Mouse (Mus musculus) lung, postnatal 25 days (tissue): Measurements from ENCODE around the gene Igdcc4.
A peak's percentile ranks its signal among the peaks of the same experiment; 100 is the strongest.

Source experiments
- DNase-seq: peaks from one replicate; pipeline ENCODE4 v3.0.0; 2022; ENCODE audit warnings: low spot score

Igdcc4 gene

DNA sequence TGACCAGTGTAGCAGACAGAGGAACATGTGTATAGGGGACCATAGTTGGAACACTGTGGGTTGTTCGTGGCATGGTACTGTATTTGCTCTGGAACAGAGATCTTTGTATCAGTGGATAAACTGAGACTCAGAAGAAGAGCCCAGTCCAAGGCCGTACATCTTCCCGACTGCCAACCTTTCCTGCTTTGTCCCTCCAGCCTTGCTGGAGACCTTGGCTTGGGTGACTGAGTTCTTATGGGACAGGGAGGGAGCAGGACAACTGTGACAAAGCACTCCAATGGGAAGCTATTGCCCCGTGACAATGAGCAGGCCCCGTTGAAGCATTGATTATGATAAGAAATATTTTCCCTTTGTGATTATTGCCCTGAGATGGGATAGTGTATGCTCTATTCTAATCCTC lies 10.4 kb downstream of the Igdcc4 start:
- DNase-seq, result no peak

DNA sequence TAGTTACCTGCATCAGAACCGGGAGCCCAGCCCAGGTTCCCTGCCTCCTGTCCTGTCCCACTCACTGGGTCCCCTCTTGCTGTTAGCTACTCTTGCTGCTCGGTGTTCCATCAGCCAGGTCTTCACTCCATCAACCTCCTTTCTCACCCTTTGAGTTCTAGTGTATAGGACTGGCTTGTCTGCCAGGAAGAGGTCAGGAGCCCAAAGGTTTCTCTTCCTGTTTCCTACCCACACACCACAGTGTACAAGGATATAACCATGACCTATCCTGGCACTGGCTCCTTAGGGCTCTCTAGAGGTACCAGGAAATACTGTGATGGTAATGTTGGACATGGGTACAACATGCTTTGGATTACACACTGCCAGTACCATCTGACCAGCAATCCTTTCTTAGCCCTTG lies 12.4 kb downstream of the Igdcc4 start:
- no peak for DNase-seq

DNA sequence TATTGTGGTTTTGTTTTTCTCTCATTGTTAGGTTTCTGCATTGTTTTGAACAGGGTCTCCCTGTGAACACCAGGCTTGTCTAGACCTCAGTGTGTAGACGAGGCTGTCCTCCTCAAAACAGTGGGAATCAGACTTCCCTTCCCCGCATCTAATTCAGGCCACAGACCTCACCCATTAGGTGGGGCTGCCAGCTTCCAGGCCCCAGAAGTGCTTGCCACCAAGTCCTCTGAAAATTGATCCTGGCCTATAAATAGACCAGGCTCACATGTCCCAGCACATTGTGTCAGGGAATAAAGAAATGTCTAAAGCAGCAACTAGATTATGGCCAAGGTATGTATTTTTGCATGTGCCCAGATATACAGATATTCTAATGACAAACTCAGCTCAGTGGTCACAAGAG lies 14.6 kb downstream of the Igdcc4 start:
- DNase-seq, result no peak

- no peak for DNase-seq
Measured at GRCm38 (mm10) chr9:65117516-65117915, 16.2 kb downstream of the Igdcc4 start.

DNA sequence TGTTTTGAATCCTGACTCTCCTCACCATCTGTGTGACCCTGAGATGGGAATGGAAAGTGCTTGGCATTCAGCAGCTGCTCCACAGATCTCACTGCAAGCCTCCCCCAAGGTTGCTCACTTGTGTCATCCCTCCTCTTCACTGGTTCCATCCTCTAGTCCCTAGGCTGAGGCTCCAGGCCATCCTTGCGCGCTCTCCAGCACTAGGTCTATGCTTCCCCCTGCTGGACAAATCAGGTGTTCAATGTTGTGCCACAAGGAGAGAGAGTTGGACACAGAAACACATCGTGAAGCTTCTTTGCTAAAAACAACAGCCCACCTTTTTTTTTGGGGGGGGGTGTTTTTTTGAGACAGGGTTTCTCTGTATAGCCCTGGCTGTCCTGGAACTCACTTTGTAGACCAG lies 19.6 kb downstream of the Igdcc4 start:
- DNase-seq, result peak; percentile 68

- no peak for DNase-seq
Measured at GRCm38 (mm10) chr9:65122545-65122944, 21.3 kb downstream of the Igdcc4 start.

- no peak for DNase-seq
Measured at GRCm38 (mm10) chr9:65123552-65124168, 22.4 kb downstream of the Igdcc4 start.

DNA sequence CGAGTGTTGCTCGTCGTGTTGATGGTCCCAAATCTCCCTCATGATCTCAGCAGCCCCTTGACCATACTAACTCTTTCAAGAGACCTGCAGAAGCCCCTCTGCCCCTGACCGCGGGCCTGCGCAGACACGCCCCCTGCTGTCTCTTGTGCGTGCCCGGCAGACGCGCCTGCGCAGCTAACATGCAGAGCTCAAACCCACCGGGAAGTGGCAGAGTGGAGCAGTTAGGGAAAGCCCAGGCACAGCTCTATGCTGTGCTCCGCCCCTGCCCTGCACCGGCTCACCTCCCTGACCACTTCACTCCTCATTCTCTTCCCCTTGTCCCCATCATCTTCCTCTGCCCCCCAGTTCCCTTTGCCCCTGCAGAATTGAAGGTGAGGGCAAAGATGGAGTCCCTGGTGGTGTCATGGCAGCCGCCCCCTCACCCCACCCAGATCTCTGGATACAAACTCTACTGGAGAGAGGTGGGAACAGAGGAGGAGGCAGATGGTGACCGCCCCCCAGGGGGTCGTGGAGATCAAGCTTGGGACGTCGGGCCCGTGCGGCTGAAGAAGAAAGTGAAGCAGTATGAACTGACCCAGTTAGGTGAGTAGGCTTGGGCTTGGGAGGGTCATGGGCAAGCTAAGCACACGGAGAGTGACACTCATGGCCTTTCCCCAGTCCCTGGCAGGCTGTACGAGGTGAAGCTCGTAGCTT lies 27.0 kb downstream of the Igdcc4 start:
- DNase-seq, result peak; percentile 26

GRCm38 (mm10) chr9:65131717-65132116 lies 30.4 kb downstream of the Igdcc4 start:
- DNase-seq, result no peak

GRCm38 (mm10) chr9:65133739-65134138 lies 32.5 kb downstream of the Igdcc4 start:
- DNase-seq, result peak; percentile 60

- DNase-seq, result no peak
Measured at GRCm38 (mm10) chr9:65135126-65135525, 33.8 kb downstream of the Igdcc4 start.

DNA sequence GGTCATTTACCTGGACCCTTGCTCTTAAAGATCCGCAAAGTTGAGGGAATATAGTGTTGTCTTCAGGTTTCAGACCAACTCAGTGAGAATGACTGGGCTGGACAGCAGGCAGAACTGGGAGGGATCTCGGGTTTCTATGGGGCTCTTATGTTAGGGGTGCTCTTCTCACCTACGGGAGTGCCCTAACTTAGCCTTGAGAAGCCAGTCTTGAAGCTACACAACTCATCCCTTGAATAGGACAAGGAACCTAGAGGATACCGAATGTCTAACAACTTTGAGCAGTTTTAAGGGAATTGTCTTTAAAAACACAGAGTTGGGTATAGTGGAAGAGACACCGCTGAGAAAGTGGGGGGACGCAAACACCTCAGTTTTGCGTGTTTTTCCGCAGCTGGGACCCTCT lies 39.2 kb downstream of the Igdcc4 start:
- no peak for DNase-seq

GRCm38 (mm10) chr9:65140936-65141305 lies 39.6 kb downstream of the Igdcc4 start, which contains the start of gene Igdcc3:
Gene Igdcc3, plus strand, starts transcription at chr9:65141189.
- DNase-seq, result no peak

DNA sequence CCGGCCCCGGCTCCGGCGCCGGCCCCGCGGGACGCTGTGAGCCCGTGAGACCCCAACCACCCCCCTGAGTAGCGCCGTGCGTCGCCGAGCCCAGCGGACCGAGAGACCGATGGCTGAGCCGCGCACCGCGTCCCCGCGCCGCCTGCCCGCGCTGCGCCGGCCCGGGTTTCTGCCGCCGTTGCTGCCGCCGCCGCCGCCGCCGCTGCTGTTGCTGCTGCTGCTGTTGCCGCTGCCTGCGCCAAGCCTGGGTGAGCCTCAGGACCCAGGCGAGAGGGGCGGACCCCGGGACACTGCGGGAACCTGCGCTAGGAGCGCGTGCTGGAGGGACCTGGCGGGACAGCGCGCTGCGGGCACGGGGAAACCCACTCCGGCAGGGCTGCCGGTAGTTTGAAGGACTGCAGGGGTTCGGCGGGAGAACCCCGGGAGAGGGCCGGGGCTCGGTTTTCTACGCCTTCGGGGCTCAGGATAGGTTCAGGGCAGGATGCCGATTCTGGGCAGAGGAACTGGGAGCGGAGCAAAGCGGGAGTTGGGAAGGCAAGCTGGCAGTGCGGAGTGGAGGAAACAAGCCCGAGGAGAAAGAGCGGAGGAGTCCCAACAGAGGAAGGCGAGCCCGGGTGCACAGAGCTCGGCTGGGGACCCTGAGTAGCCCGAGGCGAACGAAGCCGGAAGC lies 40.2 kb downstream of the Igdcc4 start:
- DNase-seq, result no peak

- no peak for DNase-seq
Measured at GRCm38 (mm10) chr9:65141976-65142318, 40.7 kb downstream of the Igdcc4 start.

GRCm38 (mm10) chr9:65142399-65142798 lies 41.1 kb downstream of the Igdcc4 start:
- no peak for DNase-seq

GRCm38 (mm10) chr9:65146001-65146400 lies 44.7 kb downstream of the Igdcc4 start:
- no peak for DNase-seq

GRCm38 (mm10) chr9:65148507-65148906 lies 47.2 kb downstream of the Igdcc4 start:
- DNase-seq, result no peak

GRCm38 (mm10) chr9:65152711-65153330 lies 51.5 kb downstream of the Igdcc4 start:
- DNase-seq, result no peak

- DNase-seq, result no peak
Measured at GRCm38 (mm10) chr9:65153331-65153711, 52.0 kb downstream of the Igdcc4 start.

DNA sequence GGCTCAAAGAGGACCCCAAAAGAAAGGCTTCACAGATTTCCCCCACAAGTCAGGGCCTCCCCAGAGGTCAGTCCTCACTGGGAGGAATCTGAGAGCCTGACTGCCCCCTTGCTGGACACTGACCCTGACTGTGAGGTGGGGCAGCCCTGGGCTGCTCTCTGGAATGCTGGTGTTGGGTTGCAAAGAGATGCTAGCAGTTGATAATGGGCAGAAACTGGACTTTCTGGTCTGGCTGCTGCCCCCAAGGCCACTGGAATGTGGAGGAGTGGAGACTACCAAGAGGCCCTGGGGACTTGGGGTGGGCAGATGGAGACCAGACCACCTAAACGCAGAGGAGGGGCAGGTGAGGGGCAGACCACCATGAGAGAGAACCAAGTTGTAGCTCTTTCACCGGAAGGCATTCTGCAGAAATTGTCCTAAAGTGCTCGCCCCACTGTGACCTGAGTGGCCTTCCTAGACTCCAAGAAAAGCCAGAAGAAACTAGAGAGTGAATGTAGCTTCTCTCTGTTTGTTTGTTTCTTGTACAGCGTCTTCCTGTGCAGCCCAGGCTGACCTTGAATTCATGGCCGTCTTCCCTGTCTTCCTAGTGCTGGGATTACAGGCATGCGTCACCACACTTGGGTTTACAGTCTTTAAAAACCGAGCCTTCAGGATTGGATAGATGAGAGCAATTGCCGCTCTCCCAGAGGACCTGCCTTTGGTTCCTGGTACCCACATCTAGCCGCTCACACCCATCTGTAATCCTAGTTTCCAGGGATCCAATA lies 53.6 kb downstream of the Igdcc4 start:
- DNase-seq, result no peak

DNA sequence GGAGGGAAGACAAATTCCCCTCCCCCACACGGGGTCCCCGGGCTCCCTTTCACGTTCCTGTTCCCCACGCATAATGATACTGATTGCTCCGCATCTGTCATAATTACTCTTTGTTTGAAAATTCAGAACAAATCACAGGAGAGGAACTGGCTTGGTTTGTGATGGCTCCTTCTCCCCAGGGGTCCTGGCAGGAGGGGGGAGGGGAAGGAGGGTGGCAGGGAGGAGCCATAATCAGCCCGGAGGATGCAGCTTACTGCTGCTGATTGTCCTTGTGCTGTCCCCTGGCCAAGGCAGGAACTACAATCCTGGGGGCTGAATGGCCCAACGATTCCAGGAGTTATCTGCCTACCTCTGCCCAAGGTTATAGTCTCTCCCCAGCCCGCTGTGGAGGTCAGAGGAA lies 55.3 kb downstream of the Igdcc4 start:
- DNase-seq, result no peak
